12 mouse cellular contexts compared by ENCODE assay signal in the genomic region with DNA sequence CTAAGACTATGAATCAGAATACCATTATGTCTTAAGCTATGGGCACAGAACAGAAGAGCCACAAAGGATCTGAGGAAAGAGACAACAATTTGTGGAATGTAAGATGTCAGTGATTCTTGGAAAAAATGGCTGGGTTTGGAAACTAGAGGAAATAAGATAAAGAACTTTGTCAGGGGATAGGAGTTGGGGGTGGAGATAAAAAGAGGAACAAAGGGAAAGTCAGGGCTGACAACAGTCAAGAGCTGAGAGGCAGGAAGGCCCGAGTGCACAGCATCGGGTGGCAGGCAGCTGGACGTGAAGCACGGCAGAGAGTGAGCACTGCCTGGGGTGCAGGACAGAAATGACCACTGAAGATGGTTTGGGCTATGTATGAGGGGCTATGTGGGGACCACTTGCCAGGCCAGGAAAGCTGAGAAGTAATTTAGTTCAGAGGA. TPM values are rescaled to one million over a fixed set of nuclear protein-coding genes. Genes with fewer than 3 reads are reported as not detected.
A peak's percentile ranks its signal among the peaks of the same experiment; 100 is the strongest.
DNase-seq lines count a peak whose midpoint lies in the region; ATAC-seq lines count a peak whose summit lies in the region.
"Had no signal": no experiment of that assay in that cellular context is flagged by ENCODE, and none has a peak within 500 bp of the region (broad histone marks: within the 10 kb centered on the region; RNA-seq: fewer than 3 reads in every experiment).

No protein-coding gene starts in this region.

- DNase-seq in heart, embryonic 10.5 days (ENCODE audit: low spot score): no peak
- no peak for DNase-seq in heart, postnatal 25 days (ENCODE audit: low spot score)
- peak; percentile 52 for DNase-seq in A20 (ENCODE audit: low read depth, low spot score)
- peak; percentile 13 for DNase-seq in embryo, embryonic 10 days (ENCODE audit: low spot score)
- DNase-seq in gastrocnemius, postnatal 36 days: no peak
- DNase-seq in layer of hippocampus, adult 8-10 months (ENCODE audit: low spot score in 2 of 2): no peak
- no peak for DNase-seq in thymus, adult 18-20 months
- DNase-seq: thymus, postnatal 25 days had no signal

- peak overlapping the region; percentile 68 for H3K9ac ChIP-seq in liver, embryonic 16.5 days (ENCODE audit: low read depth, low read length)
- H3K9ac ChIP-seq: midbrain, embryonic 12.5 days had no signal

- no peaks in the 10 kb centered on the region for H3K9me3 ChIP-seq in heart, embryonic 10.5 days
- H3K9me3 ChIP-seq in liver, embryonic 16.5 days (replicated peaks; ENCODE audit: control insufficient read depth, low read length): no peaks in the 10 kb centered on the region
- H3K9me3 ChIP-seq: midbrain, embryonic 12.5 days had no signal

- H3K4me2 ChIP-seq in liver, embryonic 16.5 days (ENCODE audit: low read depth, low read length): peak overlapping the region; percentile 24
- H3K4me2 ChIP-seq: midbrain, embryonic 12.5 days had no signal

- no peaks in the 10 kb centered on the region for H3K27me3 ChIP-seq in heart, embryonic 10.5 days (ENCODE audit: insufficient read depth, poor library complexity, severe bottlenecking)
- no peaks in the 10 kb centered on the region for H3K27me3 ChIP-seq in liver, embryonic 16.5 days (ENCODE audit: control insufficient read depth, insufficient read depth, low read depth, low read length)
- H3K27me3 ChIP-seq: midbrain, embryonic 12.5 days had no signal

- intact Hi-C loops in heart, postnatal 25 days (cut with DNase I): no loop called here
- intact Hi-C loops in gastrocnemius, postnatal 36 days (cut with DNase I): no loop called here

- peaks cover 69% of the 10 kb centered on the region for H3K36me3 ChIP-seq in heart, embryonic 10.5 days
- H3K36me3 ChIP-seq in liver, embryonic 16.5 days (ENCODE audit: control insufficient read depth, insufficient read depth): peaks cover 7% of the 10 kb centered on the region

- H3K4me3 ChIP-seq in heart, embryonic 10.5 days: no peak overlapping the region
- no peak overlapping the region for H3K4me3 ChIP-seq in liver, embryonic 16.5 days (ENCODE audit: low read depth, low read length)
- H3K4me3 ChIP-seq: layer of hippocampus, adult 2 months; midbrain, embryonic 12.5 days had no signal

- no peak for ATAC-seq in liver, embryonic 16.5 days (ENCODE audit: low read depth)
- ATAC-seq: inflammation-experienced regulatory T-cells, adult 6 months had no signal

- 7% methylated on average over 4 of the region's 4 CpGs for WGBS in heart, embryonic 10.5 days
- WGBS in liver, embryonic 16.5 days (ENCODE audit: insufficient replicate concordance): 7% methylated on average over 4 of the region's 4 CpGs

- H3K27ac ChIP-seq in heart, embryonic 10.5 days: peak overlapping the region; percentile 69; the same call in 1 of the 2 replicates
- peak overlapping the region; percentile 95 for H3K27ac ChIP-seq in liver, embryonic 16.5 days (ENCODE audit: low read length)
- H3K27ac ChIP-seq: layer of hippocampus, adult 2 months; midbrain, embryonic 12.5 days had no signal

- peaks cover 18% of the 10 kb centered on the region for H3K4me1 ChIP-seq in heart, embryonic 10.5 days
- peaks cover 28% of the 10 kb centered on the region for H3K4me1 ChIP-seq in liver, embryonic 16.5 days (ENCODE audit: control insufficient read depth, low read depth, low read length)

RNA-seq across cellular contexts. Expression of a gene that starts 48.3 kb away (rescaled TPM):
- 33.5 and 34.5 TPM in 2 replicates for polyA plus RNA-seq in heart, embryonic 10.5 days (2016; fragmentation: Nextera tagmentation; extraction: Ambion mirVana)
- total RNA-seq in heart, postnatal 25 days (2021): 10 to 100 TPM; 16.1 to 19.4 TPM
- polyA plus RNA-seq in liver, embryonic 16.5 days (2015; fragmentation: Nextera tagmentation; extraction: Ambion mirVana): 8.7 and 10.0 TPM in 2 replicates
- total RNA-seq in gastrocnemius, postnatal 36 days (2021): 10 to 100 TPM in 1 of 2 experiments, 1 to 10 TPM in 1; 7.1 to 10.0 TPM
- total RNA-seq in layer of hippocampus, adult 8-10 months (2022): 10 to 100 TPM; 23.6 to 33.7 (median 25.8) TPM

Comparison
In these comparisons a context has a peak if more than half of its experiments do, and no peak if none do; other contexts are left out.
1. DNase-seq: peak in A20 (single experiment) and embryo, embryonic 10 days (single experiment); none in heart, embryonic 10.5 days (single experiment), heart, postnatal 25 days (single experiment), gastrocnemius, postnatal 36 days (0 of 2), layer of hippocampus, adult 8-10 months (0 of 2) and thymus, adult 18-20 months (0 of 2).